Mouse (Mus musculus): ENCODE measurements at regions not wholly inside any gene's neighbourhood (a gene's known extent, or its start where the extent isn't known, plus 50 kb on each side); places are given as distances from the start of the nearest gene placed in this dataset.

GRCm38 (mm10) chr3:40426070-40426469 is 105.0 kb upstream of the Intu start:
- TF ChIP-seq CTCF (IDR thresholded peaks at IDR 0.05; ENCODE audit: control insufficient read depth, insufficient read depth, insufficient replicate concordance, low read depth, low read length) (no peak), POLR2A (IDR thresholded peaks at IDR 0.05; ENCODE audit: control insufficient read depth, low read depth, low read length) (no peak)

All from testis, adult 2 months (tissue).